12 mouse cellular contexts compared by ENCODE assay signal in genomic region chr13:20916698-20917511, GRCm38 (mm10).
A peak's percentile ranks its signal among the peaks of the same experiment; 100 is the strongest.
DNase-seq lines count a peak whose midpoint lies in the region; ATAC-seq and TF ChIP-seq lines count a peak whose summit lies in the region.
"Had no signal": no experiment of that assay in that cellular context is flagged by ENCODE, and none has a peak within 500 bp of the region (broad histone marks: within the 10 kb centered on the region; RNA-seq: fewer than 3 reads in every experiment).

No protein-coding gene starts in this region.

- no peaks in the 10 kb centered on the region for H3K9me3 ChIP-seq in midbrain, embryonic 13.5 days
- H3K9me3 ChIP-seq in midbrain, embryonic 10.5 days (replicated peaks), result no peaks in the 10 kb centered on the region
- no peaks in the 10 kb centered on the region for H3K9me3 ChIP-seq in hindbrain, embryonic 11.5 days (ENCODE audit: control insufficient read depth, low read length)
- no peaks in the 10 kb centered on the region for H3K9me3 ChIP-seq in limb, embryonic 14.5 days (ENCODE audit: control insufficient read depth, low read length)

- no peaks in the 10 kb centered on the region for H3K27me3 ChIP-seq in midbrain, embryonic 13.5 days
- no peaks in the 10 kb centered on the region for H3K27me3 ChIP-seq in midbrain, embryonic 10.5 days (ENCODE audit: low read depth, poor library complexity, severe bottlenecking)
- no peaks in the 10 kb centered on the region for H3K27me3 ChIP-seq in hindbrain, embryonic 11.5 days (ENCODE audit: control insufficient read depth, insufficient read depth, low read length)
- H3K27me3 ChIP-seq in limb, embryonic 14.5 days (ENCODE audit: control insufficient read depth, insufficient read depth, low read length), result no peaks in the 10 kb centered on the region

- H3K4me3 ChIP-seq in midbrain, embryonic 13.5 days (replicated peaks), result no peak overlapping the region
- no peak overlapping the region for H3K4me3 ChIP-seq in midbrain, embryonic 10.5 days
- H3K4me3 ChIP-seq in hindbrain, embryonic 11.5 days (ENCODE audit: low read depth, low read length), result no peak overlapping the region
- H3K4me3 ChIP-seq in limb, embryonic 14.5 days (replicated peaks; ENCODE audit: low read length), result no peak overlapping the region
- H3K4me3 ChIP-seq: erythroblast, embryonic 14.5 days had no signal

- no peaks in the 10 kb centered on the region for H3K36me3 ChIP-seq in midbrain, embryonic 13.5 days
- H3K36me3 ChIP-seq in midbrain, embryonic 10.5 days, result no peaks in the 10 kb centered on the region
- no peaks in the 10 kb centered on the region for H3K36me3 ChIP-seq in hindbrain, embryonic 11.5 days (ENCODE audit: control insufficient read depth, insufficient read depth, low read length)
- H3K36me3 ChIP-seq in limb, embryonic 14.5 days (ENCODE audit: control insufficient read depth, insufficient read depth, low read length), result no peaks in the 10 kb centered on the region

- peak overlapping the region; percentile 12; the same call in 1 of the 2 replicates for H3K27ac ChIP-seq in midbrain, embryonic 13.5 days
- no peak overlapping the region for H3K27ac ChIP-seq in midbrain, embryonic 10.5 days (replicated peaks)
- H3K27ac ChIP-seq in hindbrain, embryonic 11.5 days (ENCODE audit: low read depth, low read length), result peak overlapping the region; percentile 42; the same call in 1 of the 2 replicates
- no peak overlapping the region for H3K27ac ChIP-seq in limb, embryonic 14.5 days (replicated peaks; ENCODE audit: low read depth, low read length)

- no peak overlapping the region for H3K4me2 ChIP-seq in midbrain, embryonic 13.5 days (replicated peaks)
- no peak overlapping the region for H3K4me2 ChIP-seq in hindbrain, embryonic 11.5 days (replicated peaks; ENCODE audit: low read depth, low read length)
- H3K4me2 ChIP-seq in limb, embryonic 14.5 days (replicated peaks; ENCODE audit: low read depth, low read length, severe bottlenecking), result no peak overlapping the region

- no peak for DNase-seq in midbrain, embryonic 10.5 days (ENCODE audit: low spot score)
- peak; percentile 13 for DNase-seq in hindbrain, embryonic 11.5 days (ENCODE audit: low spot score)
- DNase-seq in limb, embryonic 14.5 days (ENCODE audit: low spot score), result peak; percentile 56
- DNase-seq in retina, postnatal 1 day, result peak; percentile 20
- no peak for DNase-seq in kidney, adult 8-10 months
- no peak for DNase-seq in B cell, adult 2 months
- DNase-seq: adrenal gland, postnatal 10 days; gastrocnemius, postnatal 10 days; kidney, postnatal 10 days; spleen, adult 18-20 months had no signal

- peak; percentile 67 for ATAC-seq in midbrain, embryonic 13.5 days
- ATAC-seq in hindbrain, embryonic 11.5 days (ENCODE audit: low FRiP score), result peak; percentile 84
- peak; percentile 57 for ATAC-seq in limb, embryonic 14.5 days (ENCODE audit: low FRiP score, low read depth)

- TF ChIP-seq POLR2A in limb, embryonic 14.5 days (IDR thresholded peaks at IDR 0.05; ENCODE audit: borderline replicate concordance, extremely low read depth, insufficient read depth, insufficient read length), result no peak

- H3K4me1 ChIP-seq in midbrain, embryonic 13.5 days (replicated peaks), result peaks cover 7% of the 10 kb centered on the region; the same call in 1 of the 2 replicates
- H3K4me1 ChIP-seq in midbrain, embryonic 10.5 days, result no peaks in the 10 kb centered on the region
- H3K4me1 ChIP-seq in hindbrain, embryonic 11.5 days (replicated peaks; ENCODE audit: control insufficient read depth, insufficient read depth, low read length), result no peaks in the 10 kb centered on the region
- no peaks in the 10 kb centered on the region for H3K4me1 ChIP-seq in limb, embryonic 14.5 days (ENCODE audit: control insufficient read depth, insufficient read depth, low read length)

- no peak overlapping the region for H3K9ac ChIP-seq in midbrain, embryonic 13.5 days (replicated peaks)
- H3K9ac ChIP-seq in hindbrain, embryonic 11.5 days (ENCODE audit: low read depth, low read length), result no peak overlapping the region
- no peak overlapping the region for H3K9ac ChIP-seq in limb, embryonic 14.5 days (ENCODE audit: low read depth, low read length, severe bottlenecking)

- WGBS in midbrain, embryonic 13.5 days, result 66% methylated on average over 10 of the region's 10 CpGs
- 85% methylated on average over 10 of the region's 10 CpGs for WGBS in midbrain, embryonic 10.5 days
- WGBS in hindbrain, embryonic 11.5 days, result 69% methylated on average over 10 of the region's 10 CpGs
- WGBS in limb, embryonic 14.5 days, result 62% methylated on average over 10 of the region's 10 CpGs

Comparison
In these comparisons a context has a peak if more than half of its experiments do, and no peak if none do; other contexts are left out.
1. H3K27ac ChIP-seq: peak in midbrain, embryonic 13.5 days (single experiment) and hindbrain, embryonic 11.5 days (single experiment); none in midbrain, embryonic 10.5 days (single experiment) and limb, embryonic 14.5 days (single experiment).
2. DNase-seq: peak in hindbrain, embryonic 11.5 days (single experiment), limb, embryonic 14.5 days (single experiment) and retina, postnatal 1 day (single experiment); none in midbrain, embryonic 10.5 days (single experiment), kidney, adult 8-10 months (0 of 2) and B cell, adult 2 months (0 of 2).
3. Peak in every context shown above with its lines, with median percentiles within 50 percentile points of each other: ATAC-seq.